Mouse (Mus musculus) G1E (cell line): ENCODE data around the gene Pbp2. TPM values are rescaled to one million over a fixed set of nuclear protein-coding genes. Genes with fewer than 3 reads are reported as not detected.

Experiments
- ATAC-seq: 2 replicates; pipeline ENCODE4 v1.8.0; 2016; ENCODE audit warnings: mild to moderate bottlenecking; ENCODE audit not compliant: insufficient number of reproducible peaks, poor library complexity, low FRiP score, severe bottlenecking; ENCODE audit errors: extremely low read depth
- DNase-seq: peaks from one replicate; pipeline ENCODE4 v3.0.0; 2012; ENCODE audit warnings: low spot score
- H3K27me3 ChIP-seq: 2 replicates; pipeline ENCODE4 v1.6.1; 2012; ENCODE audit warnings: mild to moderate bottlenecking, low read length, inconsistent platforms; ENCODE audit not compliant: insufficient read depth
- H3K36me3 ChIP-seq: replicated peaks from 2 replicates; pipeline ENCODE3; 2012; ENCODE audit warnings: mild to moderate bottlenecking, inconsistent platforms
- H3K4me1 ChIP-seq: 2 replicates; pipeline ENCODE4 v1.6.1; 2012; ENCODE audit warnings: low read depth, low read length, inconsistent platforms, mixed read lengths; ENCODE audit not compliant: insufficient read depth
- H3K4me3 ChIP-seq: 2 replicates; pipeline ENCODE4 v1.5.1; 2012; ENCODE audit warnings: low read depth, mild to moderate bottlenecking, inconsistent platforms, low read length, moderate library complexity, mixed read lengths
- H3K9me3 ChIP-seq: replicated peaks from 2 replicates; pipeline ENCODE4 v1.6.1; 2012; ENCODE audit warnings: inconsistent platforms
- CTCF ChIP-seq: IDR thresholded peaks from 2 replicates; pipeline ENCODE4 v1.5.1; 2012; ENCODE audit warnings: low read depth, low read length, inconsistent platforms, mixed read lengths
- GATA1 ChIP-seq: IDR thresholded peaks from 2 replicates; pipeline ENCODE4 v1.6.1; 2012; ENCODE audit warnings: borderline replicate concordance, low read length, inconsistent platforms, mixed read lengths
- GATA2 ChIP-seq: IDR thresholded peaks from 2 replicates; pipeline ENCODE4 v1.6.1; 2012; ENCODE audit warnings: low read depth, low read length, inconsistent platforms, borderline replicate concordance
- POLR2AphosphoS5 ChIP-seq: IDR thresholded peaks from 2 replicates; pipeline ENCODE4 v1.6.1; 2012; ENCODE audit warnings: low read depth, low read length, inconsistent platforms; ENCODE audit not compliant: insufficient replicate concordance
- TAL1 ChIP-seq: conservative IDR thresholded peaks from 2 replicates; pipeline ENCODE4 v1.6.1; 2012; ENCODE audit warnings: low read depth, low read length, inconsistent platforms, mixed read lengths
- polyA plus RNA-seq: library from polyadenylated mRNA; stranded (reverse); fragments of >175 nt; gene quantifications from 2 replicates; pipeline ENCODE4 v1.2.3, GENCODE M21; 2012
- total RNA-seq, 2 experiments: library from RNA; stranded (forward) in 1 of 2; stranded (reverse) in 1 of 2; fragments of 200-1000 nt in 1 of 2; fragments of >200 nt in 1 of 2; fragmentation: Nextera tagmentation in 1 of 2; gene quantifications; 2 replicates each; pipeline ENCODE4 v1.2.3; 2014 to 2017

The Pbp2 gene
- total and polyA plus RNA-seq, 3 experiments: not detected

DNA sequence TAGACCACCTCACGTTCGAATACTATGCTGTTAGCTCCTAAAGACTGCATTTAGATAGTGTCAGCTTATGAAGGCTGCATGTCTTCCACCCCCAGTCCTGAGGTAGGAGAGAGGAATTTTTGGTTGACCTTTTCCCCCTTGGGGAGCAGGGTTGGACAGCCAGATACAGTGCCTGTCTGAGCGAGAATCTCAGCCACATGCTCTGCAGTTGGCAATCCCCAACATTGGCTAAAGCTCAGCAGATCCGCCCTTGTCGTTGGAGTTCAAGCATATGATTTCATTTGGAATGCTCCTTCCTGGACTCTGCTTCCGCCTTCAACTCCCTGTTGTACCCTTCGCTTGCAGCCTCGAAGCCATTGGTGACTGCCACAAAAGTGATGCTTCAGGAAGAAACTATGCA lies 26.2 kb upstream of the Pbp2 start:
- ATAC-seq: no peak
- Histone ChIP-seq H3K4me1 (no peaks in the 10 kb centered on the region), H3K36me3 (no peaks in the 10 kb centered on the region), H3K27me3 (no peaks in the 10 kb centered on the region), H3K4me3 (no peak overlapping the region), H3K9me3 (peaks cover 12% of the 10 kb centered on the region)
- DNase-seq: no peak
- TF ChIP-seq GATA1 (no peak), CTCF (no peak), TAL1 (no peak), GATA2 (no peak), POLR2AphosphoS5 (no peak)

DNA sequence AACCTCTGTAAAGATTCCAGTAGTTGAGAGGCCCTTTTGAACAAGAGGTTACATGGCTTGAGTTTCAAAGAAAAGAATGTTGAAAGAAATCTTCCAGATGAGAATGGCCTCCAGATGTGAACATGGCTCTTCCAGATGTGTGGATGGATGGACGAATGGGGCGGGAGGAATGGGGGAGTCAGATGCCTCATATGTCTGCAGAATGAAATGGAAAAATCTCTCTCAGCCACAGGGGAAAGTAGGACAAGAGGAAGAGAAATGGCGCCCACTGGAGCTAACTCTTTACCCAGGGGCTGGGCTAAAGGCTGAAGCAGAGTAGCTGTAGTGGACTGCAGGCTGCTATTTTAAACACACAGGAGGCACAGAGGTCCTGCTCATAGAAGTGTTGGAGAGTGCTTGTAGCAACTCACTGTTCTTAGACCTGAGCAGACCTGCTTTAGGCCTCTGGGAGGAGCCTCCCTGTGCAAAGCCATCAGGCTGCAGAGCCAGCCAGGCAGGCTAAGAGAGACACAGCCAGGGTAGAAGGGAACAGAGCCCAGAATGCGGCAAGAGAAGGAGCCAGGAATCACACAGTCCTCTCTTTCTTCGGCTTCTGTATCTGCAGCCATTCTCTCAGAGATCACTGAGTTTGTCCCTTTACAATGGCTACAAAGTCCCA lies 23.9 kb upstream of the Pbp2 start:
- Histone ChIP-seq H3K36me3 (no peaks in the 10 kb centered on the region), H3K27me3 (no peaks in the 10 kb centered on the region), H3K4me3 (no peak overlapping the region), H3K4me1 (no peaks in the 10 kb centered on the region), H3K9me3 (peaks cover 12% of the 10 kb centered on the region)
- ATAC-seq (no peak), DNase-seq (no peak)
- TF ChIP-seq GATA2 (no peak), GATA1 (no peak), CTCF (no peak), POLR2AphosphoS5 (no peak), TAL1 (no peak)

DNA sequence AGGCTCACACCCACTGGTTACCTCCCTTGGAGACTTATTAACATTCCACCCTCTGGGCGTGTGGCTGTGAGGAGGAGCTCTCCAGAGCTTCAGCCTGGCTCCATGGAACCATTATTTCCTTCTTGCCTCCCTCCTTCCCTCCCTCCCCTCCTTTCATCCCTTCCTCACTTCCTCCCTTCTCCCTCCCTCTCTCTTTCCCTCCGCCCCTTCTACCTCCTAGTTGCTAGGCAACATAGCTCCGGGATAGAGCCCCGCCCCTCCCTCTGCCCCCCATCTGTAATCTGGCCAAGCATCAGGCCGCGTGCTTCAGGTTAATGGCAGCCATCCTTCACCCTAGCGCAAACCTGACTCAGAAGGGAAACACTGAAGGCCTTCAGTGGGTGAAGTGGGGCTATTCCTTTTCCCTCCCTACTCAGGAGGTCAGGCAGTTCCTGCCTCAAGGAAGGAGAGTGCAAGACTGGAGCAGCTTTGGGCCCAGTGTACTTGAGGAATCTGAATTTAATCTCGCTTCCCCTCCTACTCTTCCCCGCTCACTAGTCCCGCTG lies 22.6 kb upstream of the Pbp2 start:
- ATAC-seq: no peak
- H3K4me3 ChIP-seq: no peak overlapping the region
- no peak for DNase-seq
- TF ChIP-seq GATA2: no peak
- no peak for TF ChIP-seq CTCF
- no peak for TF ChIP-seq GATA1
- TF ChIP-seq TAL1: no peak
- no peaks in the 10 kb centered on the region for H3K4me1 ChIP-seq
- no peaks in the 10 kb centered on the region for H3K27me3 ChIP-seq
- H3K36me3 ChIP-seq: no peaks in the 10 kb centered on the region
- peaks cover 9% of the 10 kb centered on the region for H3K9me3 ChIP-seq

DNA sequence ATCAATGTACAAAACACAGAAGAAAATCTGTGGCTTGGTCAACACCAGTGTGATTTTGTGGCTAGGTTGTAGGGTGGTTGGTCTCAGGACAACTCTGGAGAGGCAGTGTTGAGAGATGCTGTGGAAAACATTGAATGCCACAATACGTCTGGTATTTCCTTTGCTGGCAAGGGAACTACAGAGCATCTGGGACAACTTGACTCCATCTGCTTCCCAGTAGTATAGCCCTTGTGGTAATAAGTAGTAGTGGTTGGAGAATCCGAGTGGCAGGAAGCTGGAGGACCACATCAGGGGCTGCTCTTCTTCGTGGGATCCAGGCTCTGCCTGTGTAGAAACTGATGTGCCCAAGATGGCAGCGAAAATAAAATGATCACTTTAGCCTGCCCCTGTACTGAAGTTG lies 21.7 kb upstream of the Pbp2 start:
- peaks cover 11% of the 10 kb centered on the region for H3K9me3 ChIP-seq
- no peaks in the 10 kb centered on the region for H3K27me3 ChIP-seq
- no peak for DNase-seq
- TF ChIP-seq TAL1 (no peak), CTCF (no peak), GATA2 (no peak), POLR2AphosphoS5 (no peak), GATA1 (no peak)
- no peak overlapping the region for H3K4me3 ChIP-seq
- H3K36me3 ChIP-seq: no peaks in the 10 kb centered on the region
- ATAC-seq: no peak
- no peaks in the 10 kb centered on the region for H3K4me1 ChIP-seq

DNA sequence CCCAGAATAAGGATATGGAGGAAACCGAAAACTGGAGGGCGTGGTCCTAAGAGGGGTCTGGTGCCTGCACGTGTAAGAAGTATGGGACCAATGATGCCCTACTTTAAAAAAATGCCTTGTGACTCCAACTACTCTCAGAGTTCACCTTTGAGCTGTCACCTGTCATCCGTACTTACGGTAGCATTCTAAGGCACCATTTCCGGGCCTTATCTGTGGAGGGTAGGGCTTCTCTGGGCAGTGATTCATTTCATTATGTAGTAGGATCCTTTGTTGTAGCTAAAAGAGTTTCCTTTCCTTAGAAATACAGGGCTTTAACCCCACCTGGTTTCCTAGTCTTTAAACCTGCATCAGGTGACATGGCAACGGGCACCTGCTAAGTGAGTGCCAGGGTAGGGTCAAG lies 16.6 kb upstream of the Pbp2 start:
- no peak for ATAC-seq
- peaks cover under 1% of the 10 kb centered on the region; the same call in 1 of the 2 replicates for H3K27me3 ChIP-seq
- no peak for TF ChIP-seq CTCF
- TF ChIP-seq TAL1: no peak
- no peak for TF ChIP-seq GATA2
- TF ChIP-seq GATA1: no peak
- TF ChIP-seq POLR2AphosphoS5: no peak
- no peaks in the 10 kb centered on the region for H3K4me1 ChIP-seq
- no peaks in the 10 kb centered on the region for H3K36me3 ChIP-seq
- no peak overlapping the region for H3K4me3 ChIP-seq
- peaks cover 26% of the 10 kb centered on the region for H3K9me3 ChIP-seq
- DNase-seq: no peak

DNA sequence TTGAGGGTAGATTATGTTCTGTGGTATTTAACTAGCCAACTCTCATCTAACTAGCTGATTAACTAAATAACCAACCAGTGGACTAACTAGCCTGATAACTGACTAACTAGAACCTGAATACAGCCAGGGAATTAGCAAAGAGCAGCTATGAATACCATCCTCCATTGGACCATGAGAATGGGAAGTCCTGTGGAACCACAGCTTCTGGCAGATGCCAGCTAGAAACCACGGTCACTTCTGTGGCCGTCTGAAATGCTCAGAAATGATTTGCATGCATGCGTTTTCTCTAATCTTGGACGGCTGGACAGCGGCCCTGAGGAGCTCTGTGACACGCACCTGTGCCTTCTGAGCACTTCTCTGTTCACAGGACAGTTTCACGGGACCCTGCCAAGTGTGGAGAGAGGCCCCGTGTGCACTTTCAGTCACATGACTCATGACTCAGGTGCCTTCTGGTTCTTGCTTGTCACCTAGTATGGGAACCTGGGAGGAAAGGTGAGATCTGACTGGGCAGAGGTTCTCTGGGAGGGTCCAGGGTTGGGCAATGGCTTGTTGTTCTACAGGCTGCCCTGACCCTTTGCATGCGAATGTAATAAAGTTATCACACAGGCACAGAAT lies 14.6 kb upstream of the Pbp2 start:
- peaks cover 30% of the 10 kb centered on the region for H3K9me3 ChIP-seq
- H3K4me1 ChIP-seq: no peaks in the 10 kb centered on the region
- ATAC-seq: no peak
- H3K4me3 ChIP-seq: no peak overlapping the region
- no peaks in the 10 kb centered on the region for H3K36me3 ChIP-seq
- peaks cover 4% of the 10 kb centered on the region; the same call in 1 of the 2 replicates for H3K27me3 ChIP-seq
- TF ChIP-seq GATA2 (no peak), TAL1 (no peak), GATA1 (no peak), POLR2AphosphoS5 (no peak), CTCF (no peak)
- no peak for DNase-seq
